Mouse (Mus musculus) A20 (cell line): ENCODE data around the gene Btbd35f3.
"Not testable (repeated sequence)": the region's sequence is repeated elsewhere in the genome, so short reads cannot be mapped to it uniquely, and the experiment has no call there.

ENCODE experiments used
- DNase-seq: peaks from one replicate; pipeline ENCODE4 v3.0.0-alpha.2; 2011; ENCODE audit warnings: low read depth, low spot score

Btbd35f3 gene

GRCm38 (mm10) chrX:4037374-4037773, at the start of gene Btbd35f3:
Gene Btbd35f3 (plus strand): TSS chrX:4037674.
- not testable (repeated sequence) for DNase-seq
